Comparison of ENCODE assay signal across 8 mouse cellular contexts in the genomic region with DNA sequence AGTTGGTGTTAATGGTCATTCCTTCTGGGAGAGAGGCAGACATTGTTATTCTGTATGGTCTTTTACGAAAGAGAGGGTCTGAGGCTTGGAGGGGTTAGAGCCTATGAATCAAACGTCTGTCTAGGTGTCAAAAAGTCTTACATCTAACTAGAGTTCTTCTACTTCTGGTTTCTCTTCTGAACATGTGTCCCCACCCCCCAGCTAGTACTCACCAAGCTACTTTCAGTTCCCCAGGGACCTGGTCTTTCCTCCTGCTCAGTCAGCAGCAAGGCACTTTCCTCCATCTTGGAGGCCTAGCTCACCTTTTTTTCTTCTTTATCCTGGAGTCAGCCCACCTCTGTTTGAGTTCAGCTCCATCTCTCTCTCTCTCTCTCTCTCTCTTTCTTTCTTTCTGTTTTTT. TPM values are rescaled to one million over a fixed set of nuclear protein-coding genes. Genes with fewer than 3 reads are reported as not detected.
DNase-seq lines count a peak whose midpoint lies in the region; ATAC-seq and TF ChIP-seq lines count a peak whose summit lies in the region.

No protein-coding gene starts in this region.

- DNase-seq in CD4-positive helper T cell, adult 2 months (ENCODE audit: low read depth, low spot score) = peak; percentile 62
- peak; percentile 28 for DNase-seq in brain, adult 2 months (ENCODE audit: low read depth, low spot score)
- DNase-seq in lung, adult 2 months = no peak
- DNase-seq in MN1 (ENCODE audit: low spot score) = no peak
- no peak for DNase-seq in embryo, embryonic 11 days
- DNase-seq in retina, postnatal 1 day = no peak

- no peak for TF ChIP-seq CTCF in lung, adult 2 months (IDR thresholded peaks at IDR 0.05; ENCODE audit: insufficient read depth, low read length)

- peaks cover 17% of the 10 kb centered on the region for H3K4me1 ChIP-seq in lung, adult 2 months (ENCODE audit: control insufficient read depth, insufficient read depth, low read length)

- 48% methylated on average over 2 of the region's 2 CpGs for WGBS in lung, adult 2 months

- H3K4me3 ChIP-seq in lung, adult 2 months (replicated peaks; ENCODE audit: extremely low read depth, low read depth, low read length) = peak overlapping the region; percentile 76

- peak; percentile 39 to 48; a peak in 2 of 4 replicates for ATAC-seq in hematopoietic stem cell, adult 5-6 weeks (replicated peaks in 1 of 2; ENCODE audit: insufficient read depth in 1 of 2, low FRiP score in 2 of 2, low TSS enrichment in 1 of 2, low read depth in 1 of 2, poor library complexity in 2 of 2, severe bottlenecking in 2 of 2)
- ATAC-seq in neutrophil, adult 5-6 weeks (ENCODE audit: extremely low read depth, insufficient number of reproducible peaks, low FRiP score, poor library complexity, severe bottlenecking) = peak; percentile 67; the same call in 1 of the 2 replicates

- peak; percentile 35; the same call in 1 of the 2 replicates for TF ChIP-seq POLR2A in lung, adult 2 months (IDR thresholded peaks at IDR 0.05; ENCODE audit: borderline replicate concordance, extremely low read depth, low read depth, low read length)

RNA-seq across cellular contexts. Expression of a gene that starts 48.9 kb away (rescaled TPM):
- total RNA-seq in hematopoietic stem cell, adult 5-6 weeks (2017) = 19.2 and 31.2 TPM in 2 replicates
- 28.7 and 41.2 TPM in 2 replicates for polyA plus RNA-seq in lung, adult 2 months (2012; rRNA removed)
- total RNA-seq in neutrophil, adult 5-6 weeks (2017) = 274 and 277 TPM in 2 replicates

RNA-seq across cellular contexts. Expression of a gene that starts 49.1 kb away (rescaled TPM):
- 5.7 and 10.9 TPM in 2 replicates for total RNA-seq in hematopoietic stem cell, adult 5-6 weeks (2017)
- polyA plus RNA-seq in lung, adult 2 months (2012; rRNA removed) = 12.1 and 12.8 TPM in 2 replicates
- 6.2 and 7.0 TPM in 2 replicates for total RNA-seq in neutrophil, adult 5-6 weeks (2017)

Comparison
In these comparisons a context has a peak if more than half of its experiments do, and no peak if none do; other contexts are left out.
1. DNase-seq: peak in CD4-positive helper T cell, adult 2 months (single experiment) and brain, adult 2 months (single experiment); none in lung, adult 2 months (single experiment), MN1 (single experiment), embryo, embryonic 11 days (single experiment) and retina, postnatal 1 day (single experiment).